Mouse (Mus musculus): ENCODE measurements around the gene Nol4l. TPM values are rescaled to one million over a fixed set of nuclear protein-coding genes. Genes with fewer than 3 reads are reported as not detected.

Nol4l gene
- total and polyA plus RNA-seq, 3 experiments, result 13.9 to 39.2 (median 23.4) TPM

- Histone ChIP-seq H3K9me3 (replicated peaks) (no peaks in the 10 kb centered on the region), H3K27me3 (ENCODE audit: insufficient read depth, low read length) (0 out of 2 replicates have a peak, but pooled peaks cover 4% of the 10 kb centered on the region), H3K4me1 (ENCODE audit: insufficient read depth, low read depth, low read length) (peaks cover 3% of the 10 kb centered on the region; the same call in 1 of the 2 replicates), H3K4me3 (ENCODE audit: low read depth, low read length) (no peak overlapping the region), H3K36me3 (replicated peaks) (peaks cover 69% of the 10 kb centered on the region)
- DNase-seq (ENCODE audit: low spot score) (no peak), ATAC-seq (ENCODE audit: extremely low read depth, insufficient number of reproducible peaks, low FRiP score, poor library complexity, severe bottlenecking) (no peak)
- no peak for TF ChIP-seq POLR2AphosphoS5 (IDR thresholded peaks at IDR 0.05; ENCODE audit: insufficient replicate concordance, low read depth, low read length)
- no peak for TF ChIP-seq CTCF (IDR thresholded peaks at IDR 0.05; ENCODE audit: low read depth, low read length)
- no peak for TF ChIP-seq TAL1 (conservative IDR thresholded peaks at IDR 0.05; ENCODE audit: low read depth, low read length)
- TF ChIP-seq GATA1 (IDR thresholded peaks at IDR 0.05; ENCODE audit: borderline replicate concordance, low read length), result no peak
- no peak for TF ChIP-seq GATA2 (IDR thresholded peaks at IDR 0.05; ENCODE audit: borderline replicate concordance, low read depth, low read length)
Observed at GRCm38 (mm10) chr2:153463257-153463656, 66.5 kb downstream of the Nol4l start.

DNA sequence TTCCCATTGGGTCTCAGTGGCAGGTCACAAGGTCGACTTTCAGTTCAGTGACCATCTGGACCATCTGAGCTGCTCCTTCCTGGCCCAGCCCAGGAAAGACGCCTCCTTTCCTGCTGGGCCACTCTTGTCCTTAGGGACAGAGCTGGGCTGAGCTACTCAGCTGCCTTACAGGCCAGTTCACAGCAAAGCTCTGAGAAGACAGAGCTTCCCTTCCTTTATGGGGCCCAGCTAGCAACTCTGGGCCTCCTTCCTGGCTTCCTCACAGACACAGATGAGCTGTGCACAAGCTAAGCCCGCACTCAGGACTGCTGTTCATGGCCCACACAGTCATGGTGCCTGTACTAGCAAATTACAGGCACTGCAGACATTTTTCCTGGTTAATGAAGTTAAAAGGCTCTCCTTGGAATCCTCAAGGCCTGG lies 71.7 kb downstream of the Nol4l start:
- Histone ChIP-seq H3K27me3 (ENCODE audit: insufficient read depth, low read length) (peaks cover 31% of the 10 kb centered on the region; the same call in 1 of the 2 replicates), H3K4me3 (ENCODE audit: low read depth, low read length) (no peak overlapping the region), H3K36me3 (replicated peaks) (peaks cover 83% of the 10 kb centered on the region), H3K4me1 (ENCODE audit: insufficient read depth, low read depth, low read length) (peaks cover 28% of the 10 kb centered on the region), H3K9me3 (replicated peaks) (no peaks in the 10 kb centered on the region)
- no peak for ATAC-seq (ENCODE audit: extremely low read depth, insufficient number of reproducible peaks, low FRiP score, poor library complexity, severe bottlenecking)
- DNase-seq (ENCODE audit: low spot score), result no peak
- no peak for TF ChIP-seq POLR2AphosphoS5 (IDR thresholded peaks at IDR 0.05; ENCODE audit: insufficient replicate concordance, low read depth, low read length)
- TF ChIP-seq CTCF (IDR thresholded peaks at IDR 0.05; ENCODE audit: low read depth, low read length), result no peak
- TF ChIP-seq GATA2 (IDR thresholded peaks at IDR 0.05; ENCODE audit: borderline replicate concordance, low read depth, low read length), result no peak
- TF ChIP-seq TAL1 (conservative IDR thresholded peaks at IDR 0.05; ENCODE audit: low read depth, low read length), result no peak

GRCm38 (mm10) chr2:153457467-153457866 lies 72.3 kb downstream of the Nol4l start:
- DNase-seq (ENCODE audit: low spot score), result no peak
- TF ChIP-seq GATA2 (IDR thresholded peaks at IDR 0.05; ENCODE audit: borderline replicate concordance, low read depth, low read length), result no peak
- no peak for TF ChIP-seq CTCF (IDR thresholded peaks at IDR 0.05; ENCODE audit: low read depth, low read length)
- TF ChIP-seq POLR2AphosphoS5 (IDR thresholded peaks at IDR 0.05; ENCODE audit: insufficient replicate concordance, low read depth, low read length), result no peak
- TF ChIP-seq TAL1 (conservative IDR thresholded peaks at IDR 0.05; ENCODE audit: low read depth, low read length), result no peak
- TF ChIP-seq GATA1 (IDR thresholded peaks at IDR 0.05; ENCODE audit: borderline replicate concordance, low read length), result no peak
- peaks cover 32% of the 10 kb centered on the region for H3K4me1 ChIP-seq (ENCODE audit: insufficient read depth, low read depth, low read length)
- no peak for ATAC-seq (ENCODE audit: extremely low read depth, insufficient number of reproducible peaks, low FRiP score, poor library complexity, severe bottlenecking)
- no peak overlapping the region for H3K4me3 ChIP-seq (ENCODE audit: low read depth, low read length)
- no peaks in the 10 kb centered on the region for H3K9me3 ChIP-seq (replicated peaks)
- H3K27me3 ChIP-seq (ENCODE audit: insufficient read depth, low read length), result peaks cover 31% of the 10 kb centered on the region; the same call in 1 of the 2 replicates
- H3K36me3 ChIP-seq (replicated peaks), result peaks cover 80% of the 10 kb centered on the region

DNA sequence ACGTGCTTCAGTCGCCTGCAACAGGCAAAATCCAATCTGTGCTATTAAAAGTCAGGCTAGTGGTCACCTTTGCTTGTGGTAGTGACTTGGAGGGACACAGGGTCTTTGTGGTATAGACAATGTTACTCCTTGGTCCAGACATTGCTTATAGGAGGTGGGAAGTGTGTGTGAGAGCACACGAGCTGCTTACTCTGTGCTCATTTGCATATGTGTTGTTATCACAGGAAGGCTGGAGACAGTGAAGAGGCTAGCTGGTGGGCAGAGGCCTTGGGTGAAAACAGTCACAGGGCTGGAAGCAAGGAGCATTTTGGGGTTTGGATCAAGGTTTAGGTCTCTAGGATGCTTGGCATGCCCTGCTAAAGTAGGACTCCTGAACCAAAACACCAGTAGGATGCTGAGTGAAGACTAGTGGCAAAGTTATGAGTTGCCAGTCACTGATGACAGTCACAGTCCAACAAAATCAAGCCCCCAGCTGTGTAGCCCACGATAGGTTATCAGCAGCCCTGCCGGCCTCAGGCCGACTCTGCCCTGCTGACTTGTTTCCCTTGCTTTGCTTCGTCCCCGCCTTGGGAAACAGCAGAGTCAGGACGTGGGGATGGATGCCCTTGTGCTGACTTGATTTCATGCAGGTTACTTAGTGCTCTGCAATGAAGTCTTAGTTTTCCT lies 74.8 kb downstream of the Nol4l start:
- ATAC-seq (ENCODE audit: extremely low read depth, insufficient number of reproducible peaks, low FRiP score, poor library complexity, severe bottlenecking), result no peak
- peaks cover 31% of the 10 kb centered on the region; the same call in 1 of the 2 replicates for H3K27me3 ChIP-seq (ENCODE audit: insufficient read depth, low read length)
- TF ChIP-seq GATA2 (IDR thresholded peaks at IDR 0.05; ENCODE audit: borderline replicate concordance, low read depth, low read length) (no peak), POLR2AphosphoS5 (IDR thresholded peaks at IDR 0.05; ENCODE audit: insufficient replicate concordance, low read depth, low read length) (no peak)
- peaks cover 33% of the 10 kb centered on the region for H3K4me1 ChIP-seq (ENCODE audit: insufficient read depth, low read depth, low read length)
- H3K9me3 ChIP-seq (replicated peaks), result no peaks in the 10 kb centered on the region
- H3K4me3 ChIP-seq (ENCODE audit: low read depth, low read length), result no peak overlapping the region
- no peak for DNase-seq (ENCODE audit: low spot score)
- H3K36me3 ChIP-seq (replicated peaks), result peaks cover 64% of the 10 kb centered on the region

DNA sequence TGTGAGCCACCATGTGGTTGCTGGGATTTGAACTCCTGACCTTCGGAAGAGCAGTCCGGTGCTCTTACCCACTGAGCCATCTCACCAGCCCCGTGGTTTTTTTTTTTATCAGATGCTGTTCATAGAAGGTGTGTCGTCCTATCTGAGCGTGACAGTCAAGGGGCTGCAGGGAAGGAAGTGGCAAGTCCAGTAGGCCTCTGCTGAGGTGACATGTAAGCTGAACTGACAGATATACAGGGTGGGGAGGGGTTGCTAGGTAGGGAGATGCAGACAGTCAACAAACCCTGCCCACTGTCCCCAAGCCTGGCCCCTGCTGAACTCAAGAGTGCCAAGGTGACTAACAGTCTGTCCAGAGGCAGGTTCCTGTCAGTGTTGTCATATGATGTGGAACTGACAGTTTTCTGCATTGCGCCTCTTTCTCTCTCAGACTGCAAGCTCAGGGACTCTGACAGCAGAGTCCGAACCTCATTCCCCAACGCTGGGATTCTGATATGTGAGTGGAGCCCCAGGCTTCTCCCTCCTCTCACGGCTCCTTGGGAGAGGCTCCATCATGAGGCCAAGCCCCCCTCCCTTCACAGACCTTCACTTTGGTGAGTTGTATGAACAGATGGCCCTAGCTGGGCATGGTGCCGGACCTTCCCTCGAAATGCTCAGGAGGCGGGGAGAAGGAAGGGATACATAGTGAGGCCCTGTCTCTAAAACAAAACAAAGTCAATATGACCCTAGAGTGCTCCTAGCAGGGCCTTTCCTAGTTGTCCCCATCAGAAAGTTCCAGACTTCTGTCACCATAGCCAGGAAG lies 75.6 kb downstream of the Nol4l start:
- Histone ChIP-seq H3K9me3 (replicated peaks) (no peaks in the 10 kb centered on the region), H3K27me3 (ENCODE audit: insufficient read depth, low read length) (peaks cover 31% of the 10 kb centered on the region; the same call in 1 of the 2 replicates), H3K36me3 (replicated peaks) (peaks cover 63% of the 10 kb centered on the region), H3K4me1 (ENCODE audit: insufficient read depth, low read depth, low read length) (peaks cover 33% of the 10 kb centered on the region), H3K4me3 (ENCODE audit: low read depth, low read length) (0 out of 2 replicates have a peak overlapping the region, but pooled peaks have one; percentile 17)
- no peak for TF ChIP-seq CTCF (IDR thresholded peaks at IDR 0.05; ENCODE audit: low read depth, low read length)
- TF ChIP-seq TAL1 (conservative IDR thresholded peaks at IDR 0.05; ENCODE audit: low read depth, low read length), result no peak
- peak; percentile 38 for DNase-seq (ENCODE audit: low spot score)
- peak; percentile 66 for ATAC-seq (ENCODE audit: extremely low read depth, insufficient number of reproducible peaks, low FRiP score, poor library complexity, severe bottlenecking)

- no peak for TF ChIP-seq POLR2AphosphoS5 (IDR thresholded peaks at IDR 0.05; ENCODE audit: insufficient replicate concordance, low read depth, low read length)
- TF ChIP-seq GATA1 (IDR thresholded peaks at IDR 0.05; ENCODE audit: borderline replicate concordance, low read length), result no peak
- TF ChIP-seq GATA2 (IDR thresholded peaks at IDR 0.05; ENCODE audit: borderline replicate concordance, low read depth, low read length), result no peak
- TF ChIP-seq CTCF (IDR thresholded peaks at IDR 0.05; ENCODE audit: low read depth, low read length), result no peak
- no peak for TF ChIP-seq TAL1 (conservative IDR thresholded peaks at IDR 0.05; ENCODE audit: low read depth, low read length)
- H3K4me1 ChIP-seq (ENCODE audit: insufficient read depth, low read depth, low read length), result peaks cover 37% of the 10 kb centered on the region
- H3K9me3 ChIP-seq (replicated peaks), result no peaks in the 10 kb centered on the region
- H3K4me3 ChIP-seq (ENCODE audit: low read depth, low read length), result no peak overlapping the region
- no peak for DNase-seq (ENCODE audit: low spot score)
- peaks cover 21% of the 10 kb centered on the region for H3K36me3 ChIP-seq (replicated peaks)
- peaks cover 22% of the 10 kb centered on the region for H3K27me3 ChIP-seq (ENCODE audit: insufficient read depth, low read length)
- ATAC-seq (ENCODE audit: extremely low read depth, insufficient number of reproducible peaks, low FRiP score, poor library complexity, severe bottlenecking), result no peak
Observed at GRCm38 (mm10) chr2:153448519-153448918, 81.3 kb downstream of the Nol4l start.

Data from G1E (cell line).